Mouse (Mus musculus) heart, embryonic 13.5 days (tissue): Measurements from ENCODE around the gene Nsg1. TPM values are rescaled to one million over a fixed set of nuclear protein-coding genes. Genes with fewer than 3 reads are reported as not detected.
A peak's percentile ranks its signal among the peaks of the same experiment; 100 is the strongest.

Experiments used
- ATAC-seq: fragments of 200-750 bp; cut with Nextera tagmentation; 2 replicates; pipeline ENCODE4 v1.8.0; 2017; ENCODE audit warnings: moderate TSS enrichment; ENCODE audit not compliant: insufficient number of reproducible peaks, low FRiP score, low TSS enrichment; ENCODE audit errors: extremely low read depth
- H3K27ac ChIP-seq: fragments of 300-500 bp; sonication (generic); replicated peaks from 2 replicates; pipeline ENCODE4 v1.5.1; 2015; ENCODE audit warnings: moderate library complexity, mild to moderate bottlenecking, inconsistent platforms
- H3K27me3 ChIP-seq: fragments of 300-500 bp; sonication (generic); replicated peaks from 2 replicates; pipeline ENCODE4 v1.6.1; 2015; ENCODE audit warnings: mild to moderate bottlenecking, inconsistent platforms
- H3K36me3 ChIP-seq: fragments of 300-500 bp; sonication (generic); 2 replicates; pipeline ENCODE4 v1.6.1; 2015; ENCODE audit warnings: mild to moderate bottlenecking, inconsistent platforms
- H3K4me1 ChIP-seq: fragments of 300-500 bp; sonication (generic); 2 replicates; pipeline ENCODE4 v1.6.1; 2015; ENCODE audit warnings: inconsistent platforms
- H3K4me2 ChIP-seq: fragments of 300-500 bp; sonication (generic); 2 replicates; pipeline ENCODE4 v1.6.1; 2015; ENCODE audit warnings: inconsistent platforms, mild to moderate bottlenecking, moderate library complexity
- H3K4me3 ChIP-seq: fragments of 300-500 bp; sonication (generic); 2 replicates; pipeline ENCODE4 v1.5.1; 2015; ENCODE audit warnings: moderate library complexity, mild to moderate bottlenecking, inconsistent platforms
- H3K9ac ChIP-seq: fragments of 300-500 bp; sonication (generic); 2 replicates; pipeline ENCODE4 v1.6.1; 2015; ENCODE audit warnings: inconsistent platforms, mild to moderate bottlenecking, moderate library complexity
- H3K9me3 ChIP-seq: fragments of 300-500 bp; sonication (generic); 2 replicates; pipeline ENCODE4 v1.6.1; 2016; ENCODE audit warnings: inconsistent platforms
- WGBS: fragments of 180-500 bp; shearing (Covaris S2); methylation state at CpG from one replicate; pipeline ENCODE4 v1.1.7; 2015; ENCODE audit warnings: mixed read lengths; 5-methylcytosine and 5-hydroxymethylcytosine counted together
- polyA plus RNA-seq: library from polyadenylated mRNA; unstranded; fragments of >200 nt; fragmentation: Nextera tagmentation; extraction: Ambion mirVana; gene quantifications from 2 replicates; pipeline ENCODE4 v1.2.1, GENCODE M21; 2015

Gene Nsg1
- polyA plus RNA-seq, 1 experiment from 2014 or later: 19.5 TPM

GRCm38 (mm10) chr5:38174256-38174912 is 14.7 kb upstream of the Nsg1 start:
- Histone ChIP-seq H3K4me3 (no peak overlapping the region), H3K27ac (no peak overlapping the region), H3K36me3 (no peaks in the 10 kb centered on the region), H3K4me2 (no peak overlapping the region), H3K9ac (no peak overlapping the region), H3K4me1 (no peaks in the 10 kb centered on the region), H3K9me3 (no peaks in the 10 kb centered on the region), H3K27me3 (peaks cover 23% of the 10 kb centered on the region; the same call in 1 of the 2 replicates)
- 75% methylated on average over 16 of the region's 16 CpGs for WGBS
- no peak for ATAC-seq

- H3K36me3 ChIP-seq: no peaks in the 10 kb centered on the region
- H3K27ac ChIP-seq: no peak overlapping the region
- H3K27me3 ChIP-seq: peaks cover 23% of the 10 kb centered on the region; the same call in 1 of the 2 replicates
- no peaks in the 10 kb centered on the region for H3K9me3 ChIP-seq
- no peak overlapping the region for H3K4me3 ChIP-seq
- H3K4me2 ChIP-seq: no peak overlapping the region
- no peak for ATAC-seq
- H3K9ac ChIP-seq: no peak overlapping the region
- WGBS: 32% methylated on average over 5 of the region's 5 CpGs
- H3K4me1 ChIP-seq: no peaks in the 10 kb centered on the region
Observed at GRCm38 (mm10) chr5:38173766-38174165, 14.1 kb upstream of the Nsg1 start.

DNA sequence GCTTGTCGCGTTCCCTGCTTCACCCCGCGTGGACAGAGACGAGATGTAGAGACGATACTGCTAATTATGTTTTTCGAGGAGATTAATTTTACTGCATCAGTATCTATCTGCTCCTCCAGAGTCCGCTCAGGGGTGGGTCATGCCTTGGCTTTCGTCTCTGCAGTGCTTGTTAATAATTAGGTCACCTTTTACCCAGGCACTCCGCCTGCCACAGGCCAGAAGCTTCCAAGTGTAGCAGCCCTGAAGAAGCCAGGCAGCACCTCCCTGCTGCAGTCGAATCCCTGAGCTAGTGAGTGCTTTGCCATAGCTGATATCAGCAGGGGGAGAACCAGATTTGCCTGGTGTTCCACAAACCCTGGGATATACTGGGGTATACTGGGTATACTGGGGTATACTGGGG is 8.8 kb upstream of the Nsg1 start:
- 75% methylated on average over 11 of the region's 11 CpGs for WGBS
- no peak overlapping the region for H3K27ac ChIP-seq
- H3K4me3 ChIP-seq: no peak overlapping the region
- H3K27me3 ChIP-seq: peaks cover 25% of the 10 kb centered on the region
- no peak overlapping the region for H3K4me2 ChIP-seq
- no peaks in the 10 kb centered on the region for H3K9me3 ChIP-seq
- H3K9ac ChIP-seq: no peak overlapping the region
- ATAC-seq: no peak
- no peaks in the 10 kb centered on the region for H3K36me3 ChIP-seq
- H3K4me1 ChIP-seq: peaks cover 3% of the 10 kb centered on the region; the same call in 1 of the 2 replicates

DNA sequence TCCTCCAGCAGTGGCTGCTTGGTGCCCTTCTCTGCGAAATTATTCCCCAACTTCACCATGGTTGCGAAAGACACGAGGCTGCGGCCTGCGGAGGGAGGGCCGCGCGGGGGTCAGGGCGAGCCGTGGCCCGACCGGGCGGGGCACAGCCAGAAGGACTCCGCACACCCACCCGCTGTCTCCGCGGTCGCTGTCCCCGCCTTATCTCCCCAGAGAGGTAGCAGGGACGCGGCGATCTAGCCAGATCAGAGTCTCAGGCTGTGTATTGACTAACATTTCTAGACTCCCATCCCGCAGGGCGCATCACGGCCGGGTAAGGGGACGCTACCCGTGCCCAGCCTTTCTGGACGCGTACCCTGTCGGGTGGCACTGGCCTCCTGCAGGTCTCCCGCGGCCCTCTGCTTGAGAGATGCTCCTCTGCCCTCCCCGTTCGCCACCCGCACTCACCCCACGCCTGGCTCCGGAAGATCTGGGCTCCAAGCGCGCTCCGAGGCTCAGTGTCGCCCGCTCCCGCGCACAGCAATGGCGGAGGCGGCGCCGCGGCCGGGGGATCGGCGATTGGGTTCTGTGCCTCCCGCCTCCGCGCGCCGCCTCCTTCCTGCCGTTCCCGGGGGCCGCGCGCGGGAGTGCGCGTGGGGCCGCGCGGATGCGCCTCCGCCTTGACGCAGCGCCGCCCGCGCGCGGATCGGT is 617 bp downstream of the Nsg1 start:
- H3K4me2 ChIP-seq: peak overlapping the region; percentile 82
- H3K4me3 ChIP-seq: peak overlapping the region; percentile 63
- peaks cover 9% of the 10 kb centered on the region; the same call in 1 of the 2 replicates for H3K4me1 ChIP-seq
- ATAC-seq: no peak
- H3K9me3 ChIP-seq: 0 out of 2 replicates have a peak, but pooled peaks cover 2% of the 10 kb centered on the region
- H3K27ac ChIP-seq: no peak overlapping the region
- H3K27me3 ChIP-seq: peaks cover 84% of the 10 kb centered on the region
- under 1% methylated on average over 68 of the region's 79 CpGs for WGBS
- H3K9ac ChIP-seq: peak overlapping the region; percentile 79
- H3K36me3 ChIP-seq: peaks cover 18% of the 10 kb centered on the region

DNA sequence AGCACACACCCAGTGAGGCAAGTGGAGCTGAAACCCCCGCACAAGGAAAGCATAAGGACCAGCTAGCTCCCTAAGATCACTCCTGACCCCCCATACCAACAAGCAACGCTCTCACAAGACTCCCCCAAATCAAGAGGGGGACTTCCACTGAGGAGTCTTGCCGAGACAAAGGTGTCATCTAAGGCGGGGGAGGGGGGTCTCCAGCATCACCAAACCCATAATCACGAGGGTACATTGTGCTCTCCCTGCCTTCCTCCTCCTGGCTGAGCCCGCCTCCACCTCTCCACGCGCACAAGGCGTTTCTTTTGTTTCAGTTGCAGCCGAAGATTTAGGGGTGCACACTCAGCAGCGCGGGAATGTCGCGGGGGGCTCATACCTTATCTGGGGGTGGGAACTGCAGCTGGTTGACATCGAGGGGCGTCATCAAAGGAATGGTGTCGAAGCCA is 1.2 kb downstream of the Nsg1 start:
- Histone ChIP-seq H3K4me2 (peak overlapping the region; percentile 82), H3K27ac (no peak overlapping the region), H3K9ac (peak overlapping the region; percentile 79), H3K9me3 (0 out of 2 replicates have a peak, but pooled peaks cover 2% of the 10 kb centered on the region), H3K27me3 (peaks cover 79% of the 10 kb centered on the region), H3K4me1 (peaks cover 9% of the 10 kb centered on the region; the same call in 1 of the 2 replicates), H3K36me3 (peaks cover 24% of the 10 kb centered on the region), H3K4me3 (peak overlapping the region; percentile 63)
- no peak for ATAC-seq
- 6% methylated on average over 17 of the region's 17 CpGs for WGBS

- peaks cover 26% of the 10 kb centered on the region for H3K36me3 ChIP-seq
- ATAC-seq: no peak
- H3K27ac ChIP-seq: no peak overlapping the region
- 0 out of 2 replicates have a peak overlapping the region, but pooled peaks have one; percentile 82 for H3K4me2 ChIP-seq
- H3K4me1 ChIP-seq: peaks cover 9% of the 10 kb centered on the region; the same call in 1 of the 2 replicates
- 63% methylated on average over 9 of the region's 9 CpGs for WGBS
- H3K4me3 ChIP-seq: no peak overlapping the region
- H3K27me3 ChIP-seq: peaks cover 69% of the 10 kb centered on the region
- no peak overlapping the region for H3K9ac ChIP-seq
- 0 out of 2 replicates have a peak, but pooled peaks cover 2% of the 10 kb centered on the region for H3K9me3 ChIP-seq
Observed at GRCm38 (mm10) chr5:38157481-38158020, 2.2 kb downstream of the Nsg1 start.

GRCm38 (mm10) chr5:38153636-38154035 is 6.1 kb downstream of the Nsg1 start:
- no peak overlapping the region for H3K4me3 ChIP-seq
- H3K9ac ChIP-seq: no peak overlapping the region
- ATAC-seq: no peak
- 74% methylated on average over 5 of the region's 5 CpGs for WGBS
- H3K4me1 ChIP-seq: peaks cover 6% of the 10 kb centered on the region; the same call in 1 of the 2 replicates
- 0 out of 2 replicates have a peak, but pooled peaks cover 2% of the 10 kb centered on the region for H3K9me3 ChIP-seq
- peaks cover 38% of the 10 kb centered on the region for H3K36me3 ChIP-seq
- no peak overlapping the region for H3K27ac ChIP-seq
- H3K4me2 ChIP-seq: no peak overlapping the region
- peaks cover 30% of the 10 kb centered on the region for H3K27me3 ChIP-seq

- Histone ChIP-seq H3K36me3 (peaks cover 38% of the 10 kb centered on the region), H3K9me3 (0 out of 2 replicates have a peak, but pooled peaks cover 2% of the 10 kb centered on the region), H3K27ac (no peak overlapping the region), H3K27me3 (peaks cover 18% of the 10 kb centered on the region), H3K4me2 (no peak overlapping the region), H3K4me1 (peaks cover 4% of the 10 kb centered on the region; the same call in 1 of the 2 replicates), H3K9ac (no peak overlapping the region), H3K4me3 (no peak overlapping the region)
- no peak for ATAC-seq
- 76% methylated on average over 10 of the region's 10 CpGs for WGBS
Observed at GRCm38 (mm10) chr5:38152201-38153108, 7.3 kb downstream of the Nsg1 start.

DNA sequence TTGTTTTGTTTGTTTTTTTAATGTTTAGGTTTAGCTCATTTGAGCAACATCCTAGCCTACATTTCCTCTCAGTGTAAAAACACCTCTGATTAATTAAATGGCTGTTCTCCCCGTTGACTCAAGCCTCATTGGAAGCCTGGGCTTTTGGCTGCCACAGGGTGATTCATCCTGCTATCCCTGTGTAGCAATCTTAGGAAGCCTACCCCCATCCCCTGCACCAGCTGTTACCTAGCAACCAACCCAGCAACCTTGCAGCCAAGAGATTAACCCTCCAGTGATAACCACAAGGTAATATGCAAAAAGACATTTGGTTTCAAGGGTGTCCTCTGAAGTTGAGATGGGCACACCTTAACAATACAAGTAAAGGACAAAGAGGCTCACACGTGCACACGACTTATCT is 8.4 kb downstream of the Nsg1 start:
- H3K36me3 ChIP-seq: peaks cover 34% of the 10 kb centered on the region
- H3K9me3 ChIP-seq: 0 out of 2 replicates have a peak, but pooled peaks cover 2% of the 10 kb centered on the region
- no peak overlapping the region for H3K4me2 ChIP-seq
- H3K4me3 ChIP-seq: no peak overlapping the region
- peaks cover 7% of the 10 kb centered on the region; the same call in 1 of the 2 replicates for H3K27me3 ChIP-seq
- WGBS: 54% methylated on average over 3 of the region's 3 CpGs
- peaks cover 4% of the 10 kb centered on the region; the same call in 1 of the 2 replicates for H3K4me1 ChIP-seq
- ATAC-seq: no peak
- H3K9ac ChIP-seq: no peak overlapping the region
- no peak overlapping the region for H3K27ac ChIP-seq

- Histone ChIP-seq H3K27ac (no peak overlapping the region), H3K9me3 (no peaks in the 10 kb centered on the region), H3K36me3 (peaks cover 12% of the 10 kb centered on the region), H3K27me3 (no peaks in the 10 kb centered on the region), H3K4me3 (no peak overlapping the region), H3K4me1 (peaks cover 4% of the 10 kb centered on the region; the same call in 1 of the 2 replicates), H3K4me2 (no peak overlapping the region), H3K9ac (no peak overlapping the region)
- no peak for ATAC-seq
- WGBS: 72% methylated on average over 6 of the region's 6 CpGs
Observed at GRCm38 (mm10) chr5:38146524-38146923, 13.2 kb downstream of the Nsg1 start.
